Mouse (Mus musculus) G1E (cell line): ENCODE results near the gene Mta3.

ENCODE experiments used
- CTCF ChIP-seq: IDR thresholded peaks from 2 replicates; pipeline ENCODE4 v1.5.1; 2012; ENCODE audit warnings: low read depth, low read length, inconsistent platforms, mixed read lengths
- GATA1 ChIP-seq: IDR thresholded peaks from 2 replicates; pipeline ENCODE4 v1.6.1; 2012; ENCODE audit warnings: borderline replicate concordance, low read length, inconsistent platforms, mixed read lengths
- GATA2 ChIP-seq: IDR thresholded peaks from 2 replicates; pipeline ENCODE4 v1.6.1; 2012; ENCODE audit warnings: low read depth, low read length, inconsistent platforms, borderline replicate concordance
- POLR2AphosphoS5 ChIP-seq: IDR thresholded peaks from 2 replicates; pipeline ENCODE4 v1.6.1; 2012; ENCODE audit warnings: low read depth, low read length, inconsistent platforms; ENCODE audit not compliant: insufficient replicate concordance
- TAL1 ChIP-seq: conservative IDR thresholded peaks from 2 replicates; pipeline ENCODE4 v1.6.1; 2012; ENCODE audit warnings: low read depth, low read length, inconsistent platforms, mixed read lengths

GRCm38 (mm10) chr17:83777462-83778051 lies 71.6 kb downstream of the Mta3 start:
- no peak for TF ChIP-seq CTCF
- TF ChIP-seq POLR2AphosphoS5 = no peak
- TF ChIP-seq GATA1 = no peak
- no peak for TF ChIP-seq GATA2
- no peak for TF ChIP-seq TAL1
